Mouse (Mus musculus) spleen, adult 2 months (tissue): ENCODE measurements around the gene Pcbp4. TPM values are rescaled to one million over a fixed set of nuclear protein-coding genes. Genes with fewer than 3 reads are reported as not detected.

Source experiments
- DNase-seq, 2 experiments: peaks; one replicate each; pipeline versions ENCODE4 v3.0.0 to v3.0.0-alpha.2; 2012 to 2021; ENCODE audit warnings: low spot score in 2 of 2, low read depth in 1 of 2
- H3K27ac ChIP-seq: fragments of 200-500 bp; 2 replicates; pipeline ENCODE4 v1.5.1; 2012; ENCODE audit warnings: low read length, inconsistent platforms; ENCODE audit not compliant: insufficient read depth
- H3K27me3 ChIP-seq: fragments of 200-500 bp; 2 replicates; pipeline ENCODE4 v1.6.1; 2012; ENCODE audit warnings: mild to moderate bottlenecking, moderate library complexity, low read length, inconsistent platforms; ENCODE audit not compliant: control insufficient read depth, insufficient read depth
- H3K36me3 ChIP-seq: fragments of 200-500 bp; 2 replicates; pipeline ENCODE4 v1.6.1; 2012; ENCODE audit warnings: mild to moderate bottlenecking, low read length, inconsistent platforms; ENCODE audit not compliant: control insufficient read depth, insufficient read depth
- H3K4me1 ChIP-seq: fragments of 200-500 bp; 2 replicates; pipeline ENCODE4 v1.6.1; 2011; ENCODE audit warnings: inconsistent platforms; ENCODE audit not compliant: control insufficient read depth, insufficient read depth, insufficient read length
- H3K4me3 ChIP-seq: fragments of 200-500 bp; 2 replicates; pipeline ENCODE4 v1.5.1; 2011; ENCODE audit warnings: mild to moderate bottlenecking, inconsistent platforms; ENCODE audit not compliant: insufficient read depth, insufficient read length; ENCODE audit errors: extremely low read depth
- CTCF ChIP-seq: fragments of 200-500 bp; IDR thresholded peaks from 2 replicates; pipeline ENCODE4 v1.5.1; 2011; ENCODE audit warnings: mild to moderate bottlenecking, inconsistent platforms; ENCODE audit not compliant: insufficient read depth, insufficient read length, insufficient replicate concordance; ENCODE audit errors: extremely low read depth
- POLR2A ChIP-seq: fragments of 200-500 bp; IDR thresholded peaks from 2 replicates; pipeline ENCODE4 v1.6.1; 2011; ENCODE audit warnings: low read depth, low read length, inconsistent platforms
- WGBS: fragments of 180-500 bp; shearing (Covaris S2); methylation state at CpG from one replicate; pipeline ENCODE4 v1.1.7; 2018; 5-methylcytosine and 5-hydroxymethylcytosine counted together
- polyA plus RNA-seq: library from polyadenylated mRNA; depleted of rRNA; stranded (reverse); fragments of >200 nt; gene quantifications from 2 replicates; pipeline ENCODE4 v1.2.3, GENCODE M21; 2012

Pcbp4 gene
- polyA plus RNA-seq, 1 experiment = 15.8 TPM

DNA sequence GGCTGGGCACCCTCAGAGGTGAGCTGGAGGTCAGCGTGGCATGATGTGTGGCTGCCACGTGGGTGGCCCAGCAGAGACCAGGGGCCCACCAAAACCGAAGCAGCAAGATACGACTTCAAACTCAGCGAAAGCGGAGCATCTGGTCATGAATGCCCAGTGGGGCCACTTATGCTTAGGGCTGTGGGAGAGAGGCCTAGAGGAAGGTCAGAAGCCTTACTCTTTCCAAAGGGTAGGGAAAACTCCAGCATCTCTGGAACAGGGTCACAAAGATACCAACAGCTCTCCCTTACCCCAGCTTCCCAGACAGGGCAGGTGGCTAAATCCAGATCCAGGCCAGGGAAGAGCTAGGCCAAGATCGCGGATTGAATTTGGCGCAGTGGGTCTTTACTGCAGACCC lies 4.1 kb downstream of the Pcbp4 start:
- WGBS = 94% methylated on average over 9 of the region's 9 CpGs
- no peak for DNase-seq
- Histone ChIP-seq H3K27ac (no peak overlapping the region), H3K27me3 (no peaks in the 10 kb centered on the region), H3K36me3 (no peaks in the 10 kb centered on the region), H3K4me1 (peaks cover 4% of the 10 kb centered on the region), H3K4me3 (no peak overlapping the region)
- TF ChIP-seq POLR2A (no peak), CTCF (no peak)

DNA sequence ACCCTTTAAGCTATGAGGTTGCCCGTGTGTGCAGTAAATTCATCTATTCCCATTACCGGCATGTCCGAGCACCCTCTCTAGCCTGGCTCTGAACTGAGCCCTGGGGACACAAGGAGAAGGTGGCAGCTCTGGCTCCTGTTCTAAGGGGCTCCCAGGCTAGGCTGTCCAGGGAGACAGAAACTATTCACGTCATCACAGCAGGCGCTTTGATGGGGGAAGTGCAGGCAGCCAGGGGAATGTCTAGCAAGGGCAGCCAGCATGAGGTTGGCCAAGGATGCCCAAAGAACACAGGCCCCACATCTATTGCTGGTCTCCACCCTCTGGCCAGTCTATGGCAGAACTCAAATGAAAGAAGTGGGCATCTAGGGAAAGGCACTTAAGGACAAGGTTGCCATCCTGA lies 4.8 kb downstream of the Pcbp4 start:
- WGBS = 92% methylated on average over 5 of the region's 5 CpGs
- Histone ChIP-seq H3K36me3 (no peaks in the 10 kb centered on the region), H3K27me3 (no peaks in the 10 kb centered on the region), H3K4me3 (no peak overlapping the region), H3K27ac (no peak overlapping the region), H3K4me1 (peaks cover 4% of the 10 kb centered on the region)
- no peak for TF ChIP-seq CTCF
- no peak for TF ChIP-seq POLR2A
- no peak for DNase-seq

DNA sequence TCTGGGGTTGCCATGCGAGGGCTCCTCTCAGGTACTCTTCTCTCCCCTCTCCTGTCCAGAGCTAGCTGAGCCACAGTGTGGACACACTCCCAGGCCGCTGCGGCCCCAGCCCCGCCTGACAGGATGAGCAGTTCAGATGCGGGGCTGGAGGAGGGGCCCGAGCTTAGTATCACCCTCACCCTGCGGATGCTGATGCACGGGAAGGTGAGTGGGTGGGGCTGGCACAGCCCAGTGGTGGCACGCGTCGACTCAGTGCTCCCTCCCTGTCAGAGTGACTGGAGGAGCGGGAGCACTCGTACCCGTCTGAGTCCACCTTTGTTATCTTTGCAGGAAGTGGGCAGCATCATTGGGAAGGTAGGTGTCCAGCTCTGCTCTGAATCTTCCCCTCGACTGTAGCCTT lies 6.9 kb downstream of the Pcbp4 start:
- no peak for DNase-seq
- no peaks in the 10 kb centered on the region for H3K36me3 ChIP-seq
- H3K27ac ChIP-seq = no peak overlapping the region
- peaks cover 4% of the 10 kb centered on the region; the same call in 1 of the 2 replicates for H3K4me1 ChIP-seq
- no peak overlapping the region for H3K4me3 ChIP-seq
- 91% methylated on average over 15 of the region's 15 CpGs for WGBS
- H3K27me3 ChIP-seq = peaks cover 4% of the 10 kb centered on the region; the same call in 1 of the 2 replicates
- TF ChIP-seq POLR2A (no peak), CTCF (no peak)

DNA sequence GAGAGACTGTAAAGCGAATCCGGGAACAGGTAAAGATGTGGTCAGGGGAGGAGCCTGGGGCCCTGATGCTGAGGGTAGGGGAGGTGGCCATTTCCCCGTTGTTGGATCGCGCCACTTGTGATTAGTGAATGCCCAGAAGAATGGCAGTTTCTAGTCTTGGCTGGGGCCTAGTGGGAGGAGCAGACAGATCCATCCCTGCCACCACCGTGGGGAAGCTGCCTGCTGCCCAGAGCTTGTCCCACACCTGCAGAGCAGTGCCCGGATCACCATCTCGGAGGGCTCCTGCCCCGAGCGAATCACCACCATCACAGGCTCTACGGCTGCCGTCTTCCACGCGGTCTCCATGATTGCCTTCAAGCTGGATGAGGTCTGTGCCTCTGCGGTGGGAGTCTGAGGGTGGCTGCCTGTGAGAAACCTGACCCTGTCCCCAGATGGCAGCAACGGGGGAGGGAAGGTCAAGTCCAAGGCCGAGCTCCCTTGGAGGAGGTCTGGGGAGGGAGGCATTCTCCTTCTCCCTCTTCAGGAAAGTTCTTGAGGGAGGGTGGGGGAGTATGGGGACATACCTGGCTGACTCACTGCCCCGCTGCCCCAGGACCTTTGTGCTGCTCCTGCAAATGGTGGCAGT lies 7.4 kb downstream of the Pcbp4 start:
- TF ChIP-seq CTCF = no peak
- no peak for TF ChIP-seq POLR2A
- Histone ChIP-seq H3K27ac (no peak overlapping the region), H3K36me3 (no peaks in the 10 kb centered on the region), H3K4me1 (peaks cover 10% of the 10 kb centered on the region), H3K27me3 (peaks cover 6% of the 10 kb centered on the region; the same call in 1 of the 2 replicates), H3K4me3 (no peak overlapping the region)
- DNase-seq = no peak
- WGBS = 93% methylated on average over 18 of the region's 18 CpGs

DNA sequence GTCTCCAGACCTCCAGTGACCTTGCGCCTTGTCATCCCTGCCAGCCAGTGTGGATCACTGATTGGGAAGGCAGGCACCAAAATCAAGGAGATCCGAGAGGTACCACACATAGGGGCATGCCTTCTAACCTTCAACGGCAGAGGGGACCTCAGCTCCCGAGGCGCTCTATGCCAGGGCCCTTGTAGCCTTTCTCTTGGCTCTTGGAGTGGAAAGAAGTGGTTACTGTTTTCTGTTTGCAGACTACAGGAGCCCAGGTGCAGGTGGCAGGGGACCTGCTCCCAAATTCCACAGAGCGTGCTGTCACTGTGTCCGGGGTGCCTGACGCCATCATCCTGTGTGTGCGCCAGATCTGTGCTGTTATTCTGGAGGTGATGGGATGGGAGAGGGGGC lies 7.9 kb downstream of the Pcbp4 start:
- TF ChIP-seq POLR2A (no peak), CTCF (no peak)
- DNase-seq = no peak
- Histone ChIP-seq H3K36me3 (no peaks in the 10 kb centered on the region), H3K4me3 (no peak overlapping the region), H3K27me3 (peaks cover 6% of the 10 kb centered on the region; the same call in 1 of the 2 replicates), H3K4me1 (peaks cover 12% of the 10 kb centered on the region), H3K27ac (no peak overlapping the region)
- 96% methylated on average over 9 of the region's 9 CpGs for WGBS

DNA sequence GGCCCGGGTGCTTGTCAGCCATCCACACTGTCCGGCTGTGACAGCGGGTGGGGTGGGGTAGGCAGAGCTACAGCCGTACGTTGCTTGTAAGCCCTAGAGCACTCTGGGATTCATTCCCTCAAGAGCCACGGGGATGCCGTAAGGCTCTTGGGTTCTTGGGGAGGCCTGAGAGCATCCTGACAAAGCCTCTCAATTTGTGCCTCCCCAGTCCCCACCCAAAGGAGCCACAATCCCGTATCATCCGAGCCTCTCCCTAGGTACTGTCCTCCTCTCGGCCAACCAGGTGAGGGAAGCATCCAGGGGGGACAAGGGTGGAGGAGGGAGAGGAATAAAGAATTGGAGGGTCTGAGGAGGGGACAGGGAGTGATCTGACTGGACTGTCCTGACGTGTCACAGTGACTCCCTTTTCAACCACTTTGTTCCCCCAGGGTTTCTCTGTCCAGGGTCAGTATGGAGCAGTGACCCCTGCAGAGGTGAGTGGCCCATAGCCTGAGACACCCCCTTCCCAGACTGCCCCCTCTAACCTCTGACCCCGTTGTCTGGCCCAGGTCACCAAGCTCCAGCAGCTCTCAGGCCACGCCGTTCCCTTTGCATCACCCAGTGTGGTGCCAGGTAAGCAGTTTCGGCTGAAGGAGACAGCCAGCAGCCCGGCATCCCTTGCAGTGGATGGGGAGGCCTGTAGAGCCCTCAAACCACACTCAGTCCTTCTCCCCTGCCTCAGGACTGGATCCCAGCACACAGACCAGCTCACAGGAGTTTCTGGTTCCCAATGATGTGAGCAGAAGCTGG lies 8.7 kb downstream of the Pcbp4 start:
- 94% methylated on average over 16 of the region's 16 CpGs for WGBS

DNA sequence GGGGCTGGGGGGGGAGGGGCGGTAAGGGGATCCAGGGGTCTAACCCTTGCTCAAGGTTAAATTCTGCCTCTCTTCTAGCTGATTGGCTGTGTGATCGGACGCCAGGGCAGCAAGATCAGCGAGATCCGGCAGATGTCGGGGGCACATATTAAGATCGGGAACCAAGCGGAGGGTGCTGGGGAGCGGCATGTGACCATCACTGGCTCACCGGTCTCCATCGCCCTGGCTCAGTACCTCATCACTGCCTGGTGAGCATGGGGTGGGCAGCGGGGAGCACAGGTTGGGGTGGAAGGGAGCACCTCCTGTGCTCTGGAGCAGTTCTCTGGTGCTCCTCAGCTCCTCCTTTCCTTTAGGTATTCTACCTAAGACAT lies 9.3 kb downstream of the Pcbp4 start:
- 98% methylated on average over 12 of the region's 12 CpGs for WGBS
- TF ChIP-seq POLR2A (no peak), CTCF (no peak)
- no peak for DNase-seq
- Histone ChIP-seq H3K27ac (no peak overlapping the region), H3K4me1 (peaks cover 12% of the 10 kb centered on the region), H3K36me3 (no peaks in the 10 kb centered on the region), H3K4me3 (no peak overlapping the region), H3K27me3 (peaks cover 6% of the 10 kb centered on the region; the same call in 1 of the 2 replicates)

More for the DNA sequence above, 8.7 kb downstream of the Pcbp4 start:
- TF ChIP-seq CTCF (no peak), POLR2A (no peak)
- Histone ChIP-seq H3K4me3 (no peak overlapping the region), H3K36me3 (no peaks in the 10 kb centered on the region), H3K4me1 (peaks cover 12% of the 10 kb centered on the region), H3K27me3 (peaks cover 6% of the 10 kb centered on the region; the same call in 1 of the 2 replicates), H3K27ac (no peak overlapping the region)
- no peak for DNase-seq
